Mouse (Mus musculus): Measurements from ENCODE around the gene Duoxa1. TPM values are rescaled to one million over a fixed set of nuclear protein-coding genes. Genes with fewer than 3 reads are reported as not detected.

Gene Duoxa1
- total and polyA plus RNA-seq, 3 experiments, result not detected

DNA sequence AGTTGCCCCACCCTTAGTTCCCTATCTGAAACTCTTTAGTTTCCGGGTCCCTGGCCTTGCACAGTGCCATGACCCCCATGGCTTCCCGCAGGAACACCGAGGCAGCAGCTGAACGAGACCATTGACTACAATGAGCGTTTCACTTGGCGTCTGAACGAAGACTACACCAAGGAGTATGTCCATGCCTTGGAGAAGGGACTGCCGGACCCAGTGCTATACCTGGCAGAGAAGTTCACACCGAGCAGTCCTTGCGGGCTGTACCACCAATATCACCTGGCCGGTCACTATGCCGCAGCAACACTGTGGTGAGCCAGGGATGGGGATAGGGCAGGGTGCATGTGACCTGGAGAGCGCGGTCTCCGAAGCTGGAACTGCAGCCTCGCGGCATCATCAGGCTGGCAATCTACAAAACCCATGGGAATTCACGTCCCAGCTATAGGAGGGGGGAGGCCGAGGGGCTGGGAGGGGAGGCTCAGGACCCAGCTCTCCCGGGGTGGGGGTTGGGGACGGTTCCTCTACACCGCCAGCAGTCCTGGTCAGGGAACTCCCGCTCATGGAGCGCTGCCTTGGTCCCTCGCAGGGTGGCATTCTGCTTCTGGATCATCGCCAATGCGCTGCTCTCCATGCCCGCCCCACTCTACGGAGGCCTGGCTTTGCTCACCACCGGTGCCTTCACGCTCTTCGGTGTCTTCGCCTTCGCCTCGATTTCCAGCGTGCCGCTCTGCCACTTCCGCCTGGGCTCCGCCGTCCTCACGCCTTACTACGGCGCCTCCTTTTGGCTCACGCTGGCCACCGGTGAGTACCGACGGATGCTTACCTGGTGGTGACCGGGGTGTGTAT lies 12.2 kb downstream of the Duoxa1 start:
- H3K4me3 ChIP-seq (ENCODE audit: control insufficient read depth in 1 of 2, insufficient read depth in 1 of 2, low read depth in 2 of 2, low read length in 2 of 2), result no peak overlapping the region
- H3K4me1 ChIP-seq (ENCODE audit: control insufficient read depth in 1 of 2, insufficient read depth in 2 of 2, low read length in 2 of 2), result no peaks in the 10 kb centered on the region
- H3K27me3 ChIP-seq (ENCODE audit: control insufficient read depth in 1 of 2, insufficient read depth in 2 of 2, low read length in 2 of 2), result no peaks in the 10 kb centered on the region; a peak in 1 of 4 replicates

DNA sequence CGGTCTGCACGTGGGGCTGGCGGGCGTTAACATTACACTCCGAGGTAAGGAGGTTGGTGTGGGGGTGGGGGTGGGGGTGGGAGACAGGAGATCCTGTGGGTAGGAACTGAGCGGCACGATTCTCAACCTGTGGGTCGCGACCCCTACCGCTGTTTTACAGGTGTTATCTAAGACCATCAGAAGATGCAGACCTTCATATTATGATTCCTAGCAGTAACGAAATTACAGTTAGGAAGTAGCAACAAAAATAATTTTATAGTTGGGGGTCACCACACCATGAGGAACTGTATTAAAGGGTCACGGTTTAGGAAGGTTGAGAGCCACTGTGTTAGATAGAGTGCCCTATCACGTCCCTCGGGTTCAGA lies 12.9 kb downstream of the Duoxa1 start:
- Histone ChIP-seq H3K9ac (ENCODE audit: control insufficient read depth, low read depth, low read length, poor library complexity, severe bottlenecking) (no peak overlapping the region), H3K36me3 (ENCODE audit: control insufficient read depth in 1 of 2, insufficient read depth in 2 of 2, low read length in 2 of 2) (no peaks in the 10 kb centered on the region), H3K9me3 (replicated peaks; ENCODE audit: insufficient read depth, low read length) (no peaks in the 10 kb centered on the region), H3K27me3 (ENCODE audit: control insufficient read depth in 1 of 2, insufficient read depth in 2 of 2, low read length in 2 of 2) (no peaks in the 10 kb centered on the region; a peak in 1 of 4 replicates), H3K4me1 (ENCODE audit: control insufficient read depth in 1 of 2, insufficient read depth in 2 of 2, low read length in 2 of 2) (no peaks in the 10 kb centered on the region), H3K79me2 (ENCODE audit: control insufficient read depth, insufficient read depth, low read length, poor library complexity) (no peaks in the 10 kb centered on the region), H3K4me3 (ENCODE audit: control insufficient read depth in 1 of 2, insufficient read depth in 1 of 2, low read depth in 2 of 2, low read length in 2 of 2) (no peak overlapping the region), H3K27ac (ENCODE audit: control insufficient read depth, low read depth, low read length) (no peak overlapping the region)
- no peak for DNase-seq (ENCODE audit: low read depth, low spot score)
- no peak for TF ChIP-seq TAL1 (IDR thresholded peaks at IDR 0.05; ENCODE audit: low read length)
- no peak for TF ChIP-seq KAT2A (conservative IDR thresholded peaks at IDR 0.05; ENCODE audit: low read depth, low read length)
- no peak for TF ChIP-seq NELFE (IDR thresholded peaks at IDR 0.05; ENCODE audit: low read depth, low read length)
- no peak for TF ChIP-seq BHLHE40 (IDR thresholded peaks at IDR 0.05; ENCODE audit: borderline replicate concordance, low read depth, low read length)
- TF ChIP-seq GABPA (IDR thresholded peaks at IDR 0.05; ENCODE audit: low read depth, low read length), result no peak
- no peak for TF ChIP-seq ELF1 (IDR thresholded peaks at IDR 0.05; ENCODE audit: low read depth, low read length)
- TF ChIP-seq HCFC1 (IDR thresholded peaks at IDR 0.05; ENCODE audit: low read depth, low read length), result no peak
- no peak for TF ChIP-seq TBP (IDR thresholded peaks at IDR 0.05; ENCODE audit: low read depth, low read length)
- TF ChIP-seq SMC3 (IDR thresholded peaks at IDR 0.05; ENCODE audit: low read depth, low read length), result no peak
- no peak for TF ChIP-seq ZKSCAN1 (IDR thresholded peaks at IDR 0.05; ENCODE audit: low read depth, low read length)

More for the DNA sequence above, 12.2 kb downstream of the Duoxa1 start:
- Histone ChIP-seq H3K9ac (ENCODE audit: control insufficient read depth, low read depth, low read length, poor library complexity, severe bottlenecking) (no peak overlapping the region), H3K27ac (ENCODE audit: control insufficient read depth, low read depth, low read length) (no peak overlapping the region), H3K79me2 (ENCODE audit: control insufficient read depth, insufficient read depth, low read length, poor library complexity) (no peaks in the 10 kb centered on the region), H3K9me3 (replicated peaks; ENCODE audit: insufficient read depth, low read length) (no peaks in the 10 kb centered on the region), H3K36me3 (ENCODE audit: control insufficient read depth in 1 of 2, insufficient read depth in 2 of 2, low read length in 2 of 2) (no peaks in the 10 kb centered on the region)
- no peak for DNase-seq (ENCODE audit: low read depth, low spot score)
- TF ChIP-seq USF1 (IDR thresholded peaks at IDR 0.05; ENCODE audit: low read depth, low read length) (no peak), EP300 (IDR thresholded peaks at IDR 0.05; ENCODE audit: low read depth in 1 of 2, low read length in 2 of 2) (no peak), POLR2A (IDR thresholded peaks at IDR 0.05; ENCODE audit: control insufficient read depth in 1 of 2, insufficient read depth in 1 of 2, low read depth in 1 of 2, low read length in 2 of 2, poor library complexity in 1 of 2) (no peak)

Measured in MEL (cell line).